In the genomic region with DNA sequence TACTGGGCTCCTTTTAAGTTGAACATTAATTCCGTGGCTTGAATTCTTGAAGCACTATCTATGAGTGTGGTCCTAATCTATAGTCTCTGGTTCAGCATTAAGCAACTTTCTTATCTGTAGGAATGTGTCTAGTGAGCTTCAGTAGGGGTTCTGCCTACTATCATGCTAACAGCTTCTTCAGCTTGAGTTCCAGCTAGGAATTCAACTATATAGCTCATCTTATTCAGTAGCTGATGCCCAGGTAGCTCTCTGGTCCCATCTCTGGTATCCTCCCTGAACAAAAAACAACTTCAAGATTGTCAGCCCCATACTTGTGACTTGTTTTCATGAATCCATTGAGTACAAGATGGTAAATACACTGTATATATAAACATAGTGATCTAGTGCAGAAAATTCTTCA, we compare ENCODE assay signal across 9 mouse cellular contexts. TPM values are rescaled to one million over a fixed set of nuclear protein-coding genes. Genes with fewer than 3 reads are reported as not detected.
DNase-seq lines count a peak whose midpoint lies in the region; ATAC-seq and TF ChIP-seq lines count a peak whose summit lies in the region.
"Had no signal": no experiment of that assay in that cellular context is flagged by ENCODE, and none has a peak within 500 bp of the region (broad histone marks: within the 10 kb centered on the region; RNA-seq: fewer than 3 reads in every experiment).

A gene (plus strand): TSS at position 301 of the 400 bp plus-strand sequence.

- 0 out of 2 replicates have a peak, but pooled peaks cover 3% of the 10 kb centered on the region for H3K9me3 ChIP-seq in kidney, embryonic 14.5 days (ENCODE audit: control insufficient read depth, low read length)
- H3K9me3 ChIP-seq in hindbrain, embryonic 11.5 days (ENCODE audit: control insufficient read depth, low read length) = no peaks in the 10 kb centered on the region
- H3K9me3 ChIP-seq in midbrain, embryonic 10.5 days (replicated peaks) = peaks cover 19% of the 10 kb centered on the region

- DNase-seq in kidney, adult 8-10 months = no peak
- no peak for DNase-seq in brain, embryonic 14.5 days (ENCODE audit: low read depth)
- no peak for DNase-seq in hindbrain, embryonic 11.5 days (ENCODE audit: low spot score)
- DNase-seq in midbrain, embryonic 10.5 days (ENCODE audit: low spot score) = no peak
- no peak for DNase-seq in B cell, adult 2 months
- DNase-seq in right cerebral cortex, postnatal 36 days (ENCODE audit: low spot score in 2 of 2) = no peak

- TF ChIP-seq CTCF in brain, embryonic 14.5 days (IDR thresholded peaks at IDR 0.05; ENCODE audit: borderline replicate concordance, extremely low read depth, insufficient read depth, insufficient read length) = no peak

- no peaks in the 10 kb centered on the region for H3K4me1 ChIP-seq in kidney, embryonic 14.5 days (ENCODE audit: control insufficient read depth, insufficient read depth, low read length)
- H3K4me1 ChIP-seq in hindbrain, embryonic 11.5 days (replicated peaks; ENCODE audit: control insufficient read depth, insufficient read depth, low read length) = no peaks in the 10 kb centered on the region
- H3K4me1 ChIP-seq in midbrain, embryonic 10.5 days = peaks cover 26% of the 10 kb centered on the region

- H3K27me3 ChIP-seq in kidney, embryonic 14.5 days (ENCODE audit: control insufficient read depth, insufficient read depth, low read length) = no peaks in the 10 kb centered on the region
- H3K27me3 ChIP-seq in hindbrain, embryonic 11.5 days (ENCODE audit: control insufficient read depth, insufficient read depth, low read length) = no peaks in the 10 kb centered on the region
- H3K27me3 ChIP-seq in midbrain, embryonic 10.5 days (ENCODE audit: low read depth, poor library complexity, severe bottlenecking) = no peaks in the 10 kb centered on the region

- no peak within 1 kb of the TSS for H3K4me3 ChIP-seq in kidney, embryonic 14.5 days (ENCODE audit: low read length)
- H3K4me3 ChIP-seq in hindbrain, embryonic 11.5 days (ENCODE audit: low read depth, low read length) = no peak within 1 kb of the TSS
- no peak within 1 kb of the TSS for H3K4me3 ChIP-seq in midbrain, embryonic 10.5 days

- 80% methylated on average over 1 of the region's 1 CpGs for WGBS in kidney, embryonic 14.5 days
- WGBS in hindbrain, embryonic 11.5 days = 64% methylated on average over 1 of the region's 1 CpGs
- 73% methylated on average over 1 of the region's 1 CpGs for WGBS in midbrain, embryonic 10.5 days

- H3K4me2 ChIP-seq in kidney, embryonic 14.5 days (replicated peaks; ENCODE audit: low read depth, low read length) = no peak within 1 kb of the TSS
- no peak within 1 kb of the TSS for H3K4me2 ChIP-seq in hindbrain, embryonic 11.5 days (replicated peaks; ENCODE audit: low read depth, low read length)

- no peak for TF ChIP-seq POLR2A in brain, embryonic 14.5 days (IDR thresholded peaks at IDR 0.05; ENCODE audit: borderline replicate concordance, extremely low read depth, insufficient read depth, insufficient read length, poor library complexity, severe bottlenecking)

- H3K27ac ChIP-seq in kidney, embryonic 14.5 days (ENCODE audit: low read depth, low read length) = no peak within 1 kb of the TSS
- no peak within 1 kb of the TSS for H3K27ac ChIP-seq in hindbrain, embryonic 11.5 days (ENCODE audit: low read depth, low read length)
- no peak within 1 kb of the TSS for H3K27ac ChIP-seq in midbrain, embryonic 10.5 days (replicated peaks)

- ATAC-seq in kidney, embryonic 14.5 days (ENCODE audit: low FRiP score, low TSS enrichment) = no peak
- no peak for ATAC-seq in hindbrain, embryonic 11.5 days (ENCODE audit: low FRiP score)
- ATAC-seq in monocyte, adult 5-6 weeks (replicated peaks; ENCODE audit: insufficient number of reproducible peaks, low FRiP score, low TSS enrichment, poor library complexity, severe bottlenecking) = no peak

- H3K36me3 ChIP-seq in kidney, embryonic 14.5 days (ENCODE audit: control insufficient read depth, insufficient read depth, low read length) = no peaks in the 10 kb centered on the region
- H3K36me3 ChIP-seq in hindbrain, embryonic 11.5 days (ENCODE audit: control insufficient read depth, insufficient read depth, low read length) = no peaks in the 10 kb centered on the region
- 0 out of 2 replicates have a peak, but pooled peaks cover 4% of the 10 kb centered on the region for H3K36me3 ChIP-seq in midbrain, embryonic 10.5 days
- H3K36me3 ChIP-seq: G1E had no signal

- H3K9ac ChIP-seq in kidney, embryonic 14.5 days (ENCODE audit: low read depth, low read length) = no peak within 1 kb of the TSS
- H3K9ac ChIP-seq in hindbrain, embryonic 11.5 days (ENCODE audit: low read depth, low read length) = no peak within 1 kb of the TSS

RNA-seq across cellular contexts. Expression of the gene that starts here (rescaled TPM):
- 75.1 and 78.4 TPM in 2 replicates for polyA plus RNA-seq in kidney, embryonic 14.5 days (2014; fragmentation: Nextera tagmentation; extraction: Ambion mirVana)
- polyA plus RNA-seq in brain, embryonic 14.5 days (2012; rRNA removed) = 461 and 473 TPM in 2 replicates
- 214 and 229 TPM in 2 replicates for polyA plus RNA-seq in hindbrain, embryonic 11.5 days (2014; fragmentation: Nextera tagmentation; extraction: Ambion mirVana)
- polyA plus RNA-seq in midbrain, embryonic 10.5 days (2016; fragmentation: Nextera tagmentation; extraction: Ambion mirVana) = 114 and 162 TPM in 2 replicates
- not detected in 3 replicates for total RNA-seq in monocyte, adult 5-6 weeks (2017)
